Mouse (Mus musculus) forebrain, postnatal 0 days (tissue): ENCODE measurements around the gene Cebpg. TPM values are rescaled to one million over a fixed set of nuclear protein-coding genes. Genes with fewer than 3 reads are reported as not detected.

Experiments used
- ATAC-seq: fragments of 200-750 bp; cut with Nextera tagmentation; 2 replicates; pipeline ENCODE4 v1.8.0; 2017; ENCODE audit warnings: mild to moderate bottlenecking, moderate library complexity
- DNase-seq: peaks from one replicate; pipeline ENCODE4 v3.0.0-alpha.2; 2015
- H3K27ac ChIP-seq: fragments of 300-500 bp; sonication (generic); 2 replicates; pipeline ENCODE4 v1.5.1; 2014; ENCODE audit warnings: low read depth, mild to moderate bottlenecking, antibody characterized with exemption, low read length, moderate library complexity, mixed read lengths
- H3K27me3 ChIP-seq: fragments of 300-500 bp; sonication (generic); 2 replicates; pipeline ENCODE4 v1.6.1; 2014; ENCODE audit warnings: mild to moderate bottlenecking, low read length, mixed read lengths; ENCODE audit not compliant: insufficient read depth
- H3K36me3 ChIP-seq: fragments of 300-500 bp; sonication (generic); 2 replicates; pipeline ENCODE4 v1.6.1; 2014; ENCODE audit warnings: mild to moderate bottlenecking, moderate library complexity; ENCODE audit not compliant: insufficient read depth
- H3K4me1 ChIP-seq: fragments of 300-500 bp; sonication (generic); 2 replicates; pipeline ENCODE4 v1.6.1; 2014; ENCODE audit warnings: antibody characterized with exemption; ENCODE audit not compliant: insufficient read depth
- H3K4me2 ChIP-seq: fragments of 300-500 bp; sonication (generic); 2 replicates; pipeline ENCODE4 v1.6.1; 2014; ENCODE audit warnings: low read depth, mild to moderate bottlenecking, moderate library complexity
- H3K4me3 ChIP-seq: fragments of 300-500 bp; sonication (generic); 2 replicates; pipeline ENCODE4 v1.5.1; 2014; ENCODE audit warnings: low read depth, low read length, mixed read lengths
- H3K9ac ChIP-seq: fragments of 300-500 bp; sonication (generic); 2 replicates; pipeline ENCODE4 v1.6.1; 2014; ENCODE audit warnings: mild to moderate bottlenecking
- H3K9me3 ChIP-seq: fragments of 300-500 bp; sonication (generic); 2 replicates; pipeline ENCODE4 v1.6.1; 2016; ENCODE audit warnings: low read length
- CTCF ChIP-seq: sonication (generic); IDR thresholded peaks from 2 replicates; pipeline ENCODE4 v1.5.1; 2016; ENCODE audit warnings: antibody characterized with exemption, control low read depth, low read depth
- WGBS: fragments of 180-500 bp; shearing (Covaris S2); extraction: QIAGEN DNeasy Blood & Tissue Kit; methylation state at CpG from one replicate; pipeline ENCODE4 v1.1.7; 2014; 5-methylcytosine and 5-hydroxymethylcytosine counted together
- polyA plus RNA-seq: library from polyadenylated mRNA; unstranded; fragments of >200 nt; fragmentation: Nextera tagmentation; extraction: Ambion mirVana; gene quantifications from 2 replicates; pipeline ENCODE4 v1.2.1, GENCODE M21; 2015
- total RNA-seq: library from RNA; depleted of rRNA; stranded (reverse); fragments of >200 nt; gene quantifications from 2 replicates; pipeline ENCODE4 v1.2.3, GENCODE M21; 2014

Gene Cebpg
- total and polyA plus RNA-seq, 2 experiments from 2014 or later = 14.5 to 23.2 TPM

DNA sequence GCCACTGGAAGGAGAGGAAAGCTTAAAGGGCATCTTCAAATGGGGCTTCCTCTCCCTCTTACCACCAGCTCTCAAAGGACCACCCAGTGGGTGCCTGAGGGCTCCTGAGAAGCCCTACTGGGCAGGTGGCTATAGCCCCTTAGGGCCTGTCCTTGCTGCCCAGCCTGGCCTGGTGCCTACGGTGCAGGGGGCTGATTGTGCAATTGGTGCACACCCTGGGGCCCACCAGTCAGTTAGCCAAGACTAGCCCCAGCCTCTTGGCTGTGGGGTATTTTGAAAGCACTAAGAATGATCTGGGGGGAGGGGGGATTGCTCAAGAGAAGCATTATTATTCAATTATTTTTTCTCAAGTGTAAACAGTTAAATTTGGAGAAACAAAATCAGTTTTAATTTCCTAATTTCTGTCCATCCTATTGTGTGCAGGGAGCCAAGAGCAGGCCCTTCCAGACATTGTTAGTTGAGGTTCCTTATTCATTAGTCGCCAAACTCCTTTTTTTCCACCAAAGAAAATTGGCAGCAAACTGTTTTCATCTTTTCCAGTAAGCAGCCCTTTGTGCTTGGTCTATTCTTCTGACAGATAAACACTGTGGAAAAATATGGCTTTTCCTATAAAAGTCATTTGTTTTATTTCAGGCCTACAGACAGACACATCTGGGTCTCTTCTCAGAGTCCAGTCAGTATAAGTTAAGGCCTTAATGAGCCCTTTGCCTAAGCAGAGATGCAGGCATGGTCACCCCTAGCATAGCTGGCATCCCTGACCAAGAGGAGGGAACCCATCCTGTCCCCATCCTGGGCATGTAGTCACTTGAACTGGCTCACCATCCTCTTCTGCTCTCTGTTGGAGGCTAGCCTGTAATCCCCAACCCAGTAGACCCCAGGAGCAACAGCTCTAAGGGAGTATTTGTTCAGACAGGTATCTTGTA, 14.8 kb downstream of the Cebpg start:
- no peak for TF ChIP-seq CTCF
- no peak for DNase-seq
- WGBS = 51% methylated on average over 2 of the region's 2 CpGs

DNA sequence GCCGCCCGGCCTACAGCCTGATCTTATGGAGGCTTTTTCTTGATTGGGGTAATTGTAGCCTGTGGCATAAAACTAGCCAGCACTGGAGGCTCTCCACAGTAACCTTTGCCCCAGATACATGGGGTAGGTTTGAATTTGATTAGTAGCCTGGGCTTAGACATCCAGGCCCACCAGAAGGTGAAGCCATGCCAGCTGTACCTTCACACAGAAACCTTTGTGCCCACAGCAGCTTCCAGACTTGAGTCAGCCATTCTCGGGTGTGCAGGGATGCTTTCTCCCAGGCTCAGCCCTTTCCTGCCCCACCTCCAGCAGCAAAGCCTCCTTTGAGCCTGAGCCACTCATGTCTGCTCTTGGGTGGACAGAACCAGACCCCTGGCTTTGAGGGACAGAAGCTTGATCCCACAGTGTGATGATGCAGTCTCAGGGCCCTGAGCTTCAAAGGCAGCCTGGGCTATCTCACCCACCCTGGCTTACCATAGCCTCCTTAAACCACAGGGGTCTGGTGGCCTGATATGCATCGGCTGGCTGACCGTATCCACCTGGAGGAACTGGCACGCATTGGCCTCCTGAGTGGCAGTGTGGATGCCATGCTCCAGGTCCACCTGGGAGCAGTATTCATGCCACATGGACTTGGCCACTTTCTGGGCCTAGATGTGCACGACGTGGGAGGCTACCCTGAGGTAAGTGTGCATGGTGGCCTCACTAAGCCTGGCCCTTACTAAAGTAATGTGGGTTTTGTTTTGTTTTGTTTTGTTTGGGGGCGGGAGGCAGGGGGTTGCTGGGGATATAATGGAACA, 16.0 kb downstream of the Cebpg start:
- Histone ChIP-seq H3K9ac (no peak overlapping the region), H3K9me3 (no peaks in the 10 kb centered on the region), H3K4me1 (no peaks in the 10 kb centered on the region), H3K27ac (no peak overlapping the region), H3K27me3 (no peaks in the 10 kb centered on the region), H3K4me3 (no peak overlapping the region), H3K4me2 (no peak overlapping the region), H3K36me3 (peaks cover 20% of the 10 kb centered on the region)
- TF ChIP-seq CTCF = no peak
- ATAC-seq (no peak), DNase-seq (no peak)
- 88% methylated on average over 9 of the region's 9 CpGs for WGBS

More for the DNA sequence above, 14.8 kb downstream of the Cebpg start:
- Histone ChIP-seq H3K4me1 (no peaks in the 10 kb centered on the region), H3K9ac (no peak overlapping the region), H3K36me3 (peaks cover 31% of the 10 kb centered on the region), H3K27ac (no peak overlapping the region), H3K4me2 (no peak overlapping the region), H3K4me3 (no peak overlapping the region), H3K27me3 (no peaks in the 10 kb centered on the region), H3K9me3 (no peaks in the 10 kb centered on the region)
- ATAC-seq = no peak

DNA sequence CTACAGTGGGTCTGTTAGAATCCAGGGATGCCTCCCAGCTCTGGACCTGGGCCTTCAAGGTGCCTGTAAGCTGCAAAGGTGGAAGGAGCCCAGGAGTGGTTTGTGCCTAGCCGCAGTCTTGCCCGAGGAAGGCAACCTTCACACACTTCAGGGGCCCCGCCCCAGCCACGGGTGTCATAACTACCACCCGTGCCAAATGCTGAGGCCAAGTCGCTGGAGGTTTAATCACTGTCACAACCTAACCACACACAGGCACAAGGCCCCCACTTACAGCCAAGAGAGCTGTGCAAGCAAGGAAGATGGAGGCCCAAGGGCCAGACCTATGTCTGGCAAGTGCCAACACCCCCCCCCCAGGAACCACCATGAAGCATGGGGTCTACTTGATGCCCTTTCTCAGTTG, 19.0 kb downstream of the Cebpg start:
- ATAC-seq = no peak
- no peak overlapping the region for H3K9ac ChIP-seq
- 92% methylated on average over 6 of the region's 6 CpGs for WGBS
- H3K4me1 ChIP-seq = no peaks in the 10 kb centered on the region
- H3K9me3 ChIP-seq = no peaks in the 10 kb centered on the region
- H3K36me3 ChIP-seq = peaks cover 5% of the 10 kb centered on the region
- no peak overlapping the region for H3K4me3 ChIP-seq
- H3K4me2 ChIP-seq = no peak overlapping the region
- no peak for DNase-seq
- TF ChIP-seq CTCF = no peak
- H3K27ac ChIP-seq = no peak overlapping the region
- no peaks in the 10 kb centered on the region for H3K27me3 ChIP-seq

DNA sequence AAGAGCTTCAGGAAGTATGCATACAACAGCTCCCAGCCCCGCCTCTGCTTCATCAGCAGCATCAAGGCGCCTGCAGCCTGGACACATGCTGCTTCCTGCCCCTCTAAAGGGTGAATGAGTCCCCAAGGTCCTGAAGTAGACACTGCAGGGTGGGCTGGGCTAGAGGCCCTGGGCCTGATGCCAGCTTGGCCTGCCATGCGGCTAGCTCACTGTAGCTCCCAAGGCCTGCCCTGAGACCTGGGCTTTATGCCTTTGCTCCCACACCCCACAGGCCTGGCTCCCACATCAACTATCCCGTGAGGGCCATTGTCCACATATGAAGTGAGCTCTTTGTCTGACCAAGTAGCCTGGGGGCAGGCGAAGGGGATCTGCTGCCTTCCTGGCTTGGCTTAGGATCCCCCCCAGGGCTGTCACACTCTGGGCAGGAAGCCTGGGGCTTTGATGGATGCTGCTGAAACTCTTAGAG, 20.1 kb downstream of the Cebpg start:
- Histone ChIP-seq H3K4me1 (no peaks in the 10 kb centered on the region), H3K36me3 (peaks cover 13% of the 10 kb centered on the region; the same call in 1 of the 2 replicates), H3K4me3 (no peak overlapping the region), H3K27me3 (no peaks in the 10 kb centered on the region), H3K9me3 (no peaks in the 10 kb centered on the region), H3K9ac (no peak overlapping the region), H3K4me2 (no peak overlapping the region), H3K27ac (no peak overlapping the region)
- WGBS = 31% methylated on average over 5 of the region's 5 CpGs
- no peak for TF ChIP-seq CTCF
- ATAC-seq = peak; percentile 86
- DNase-seq = peak; percentile 64

DNA sequence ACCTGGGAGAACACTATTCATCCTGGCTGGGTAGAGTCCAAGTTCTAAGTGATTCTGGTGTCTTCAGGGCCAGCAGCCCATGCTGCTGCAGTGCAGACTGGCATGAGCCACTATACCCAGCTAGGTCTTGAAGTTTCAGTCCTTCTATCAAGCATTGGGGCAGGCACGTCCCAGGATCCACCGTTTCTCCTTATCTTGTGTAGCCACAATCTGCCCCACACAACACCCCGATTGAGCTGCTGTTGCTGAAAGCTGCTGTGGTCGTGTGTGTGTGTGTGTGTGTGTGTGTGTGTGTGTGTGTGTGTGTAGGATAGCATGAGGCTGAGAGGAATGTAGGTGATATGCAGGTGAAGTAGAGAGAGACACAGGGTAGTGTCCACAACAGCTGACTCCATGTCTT, 20.8 kb downstream of the Cebpg start:
- Histone ChIP-seq H3K4me3 (no peak overlapping the region), H3K9me3 (no peaks in the 10 kb centered on the region), H3K4me2 (no peak overlapping the region), H3K27me3 (no peaks in the 10 kb centered on the region), H3K4me1 (no peaks in the 10 kb centered on the region), H3K36me3 (peaks cover 13% of the 10 kb centered on the region; the same call in 1 of the 2 replicates), H3K27ac (no peak overlapping the region), H3K9ac (no peak overlapping the region)
- 87% methylated on average over 4 of the region's 4 CpGs for WGBS
- no peak for ATAC-seq
- DNase-seq = no peak
- no peak for TF ChIP-seq CTCF

DNA sequence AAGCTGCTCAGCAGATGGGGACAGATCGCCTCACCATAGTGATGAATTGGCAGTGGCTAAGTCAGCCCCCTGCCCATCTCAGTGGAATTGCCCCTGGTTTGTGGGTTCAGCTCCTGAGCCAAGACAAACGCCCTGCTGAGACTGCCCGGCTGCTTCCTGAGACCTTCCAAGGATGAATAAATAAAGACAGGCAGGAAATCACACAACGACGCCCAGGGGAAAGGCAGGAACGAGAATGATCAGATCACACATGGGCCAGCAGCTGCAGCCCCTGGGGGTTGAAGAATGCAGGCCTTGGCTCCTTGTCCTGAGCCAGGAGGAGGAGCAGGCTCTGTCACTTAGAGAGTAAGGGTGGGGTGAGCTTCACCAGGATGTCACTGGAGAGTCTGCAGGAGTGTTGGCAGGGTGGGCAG, 21.2 kb downstream of the Cebpg start:
- H3K27ac ChIP-seq = no peak overlapping the region
- 56% methylated on average over 6 of the region's 6 CpGs for WGBS
- no peak for DNase-seq
- ATAC-seq = no peak
- H3K4me3 ChIP-seq = no peak overlapping the region
- no peak overlapping the region for H3K4me2 ChIP-seq
- H3K27me3 ChIP-seq = no peaks in the 10 kb centered on the region
- TF ChIP-seq CTCF = no peak
- peaks cover 9% of the 10 kb centered on the region; the same call in 1 of the 2 replicates for H3K36me3 ChIP-seq
- H3K4me1 ChIP-seq = no peaks in the 10 kb centered on the region
- no peak overlapping the region for H3K9ac ChIP-seq
- H3K9me3 ChIP-seq = no peaks in the 10 kb centered on the region
